Mouse (Mus musculus) intestine, postnatal 0 days (tissue): ENCODE measurements around the gene Lrrc63. TPM values are rescaled to one million over a fixed set of nuclear protein-coding genes. Genes with fewer than 3 reads are reported as not detected.
"Not testable (repeated sequence)": the region's sequence is repeated elsewhere in the genome, so short reads cannot be mapped to it uniquely, and the experiment has no call there.

ENCODE experiments used
- ATAC-seq: fragments of 200-750 bp; cut with Nextera tagmentation; 2 replicates; pipeline ENCODE4 v1.8.0; 2017; ENCODE audit warnings: mild to moderate bottlenecking, moderate TSS enrichment, moderate library complexity
- H3K27ac ChIP-seq: fragments of 300-500 bp; sonication (generic); 2 replicates; pipeline ENCODE4 v1.5.1; 2014; ENCODE audit warnings: mild to moderate bottlenecking, low read depth, low read length, moderate library complexity
- H3K27me3 ChIP-seq: fragments of 300-500 bp; sonication (generic); replicated peaks from 2 replicates; pipeline ENCODE4 v1.6.1; 2014; ENCODE audit warnings: low read length, mixed read lengths; ENCODE audit not compliant: control insufficient read depth, insufficient read depth
- H3K36me3 ChIP-seq: fragments of 300-500 bp; sonication (generic); 2 replicates; pipeline ENCODE4 v1.6.1; 2014; ENCODE audit warnings: mild to moderate bottlenecking, moderate library complexity; ENCODE audit not compliant: control insufficient read depth, insufficient read depth
- H3K4me1 ChIP-seq: fragments of 300-500 bp; sonication (generic); replicated peaks from 2 replicates; pipeline ENCODE4 v1.6.1; 2014; ENCODE audit warnings: antibody characterized with exemption, low read length, mixed read lengths; ENCODE audit not compliant: control insufficient read depth, insufficient read depth
- H3K4me2 ChIP-seq: fragments of 300-500 bp; sonication (generic); replicated peaks from 2 replicates; pipeline ENCODE4 v1.6.1; 2014; ENCODE audit warnings: low read depth, mild to moderate bottlenecking, moderate library complexity
- H3K4me3 ChIP-seq: fragments of 300-500 bp; sonication (generic); 2 replicates; pipeline ENCODE4 v1.5.1; 2014; ENCODE audit warnings: low read depth, low read length
- H3K9ac ChIP-seq: fragments of 300-500 bp; sonication (generic); 2 replicates; pipeline ENCODE4 v1.6.1; 2014; ENCODE audit warnings: mild to moderate bottlenecking, low read depth, low read length
- H3K9me3 ChIP-seq: fragments of 300-500 bp; sonication (generic); 2 replicates; pipeline ENCODE4 v1.6.1; 2016; ENCODE audit warnings: mixed run types; ENCODE audit not compliant: control insufficient read depth
- CTCF ChIP-seq: sonication (generic); IDR thresholded peaks from 2 replicates; pipeline ENCODE4 v1.5.1; 2016; ENCODE audit warnings: low read depth, mild to moderate bottlenecking, control low read depth, antibody characterized with exemption, moderate library complexity
- WGBS: fragments of 180-500 bp; shearing (Covaris S2); extraction: QIAGEN DNeasy Blood & Tissue Kit; methylation state at CpG from one replicate; pipeline ENCODE4 v1.1.7; 2014; 5-methylcytosine and 5-hydroxymethylcytosine counted together
- polyA plus RNA-seq: library from polyadenylated mRNA; unstranded; fragments of >200 nt; fragmentation: Nextera tagmentation; extraction: Ambion mirVana; gene quantifications from 2 replicates; pipeline ENCODE4 v1.2.1, GENCODE M21; 2015

Lrrc63 gene
- polyA plus RNA-seq, 1 experiment from 2014 or later = not detected

GRCm38 (mm10) chr14:75150653-75151052 lies 20.0 kb upstream of the Lrrc63 start:
- no peaks in the 10 kb centered on the region for H3K4me1 ChIP-seq
- TF ChIP-seq CTCF = no peak
- H3K4me2 ChIP-seq = no peak overlapping the region
- no peaks in the 10 kb centered on the region for H3K27me3 ChIP-seq
- no peak for ATAC-seq
- H3K27ac ChIP-seq = no peak overlapping the region
- no peak overlapping the region for H3K4me3 ChIP-seq
- 34% methylated on average over 2 of the region's 2 CpGs for WGBS
- H3K36me3 ChIP-seq = no peaks in the 10 kb centered on the region
- no peaks in the 10 kb centered on the region for H3K9me3 ChIP-seq
- H3K9ac ChIP-seq = no peak overlapping the region

- no peaks in the 10 kb centered on the region for H3K27me3 ChIP-seq
- H3K9ac ChIP-seq = no peak overlapping the region
- no peaks in the 10 kb centered on the region for H3K36me3 ChIP-seq
- no peak for TF ChIP-seq CTCF
- no peak overlapping the region for H3K4me3 ChIP-seq
- H3K4me2 ChIP-seq = no peak overlapping the region
- no peaks in the 10 kb centered on the region for H3K9me3 ChIP-seq
- no peak for ATAC-seq
- no peak overlapping the region for H3K27ac ChIP-seq
- WGBS = 75% methylated on average over 9 of the region's 9 CpGs
- no peaks in the 10 kb centered on the region for H3K4me1 ChIP-seq
Measured at GRCm38 (mm10) chr14:75148229-75148628, 17.5 kb upstream of the Lrrc63 start.

GRCm38 (mm10) chr14:75147706-75148105 lies 17.0 kb upstream of the Lrrc63 start:
- H3K9ac ChIP-seq, H3K9me3 ChIP-seq, ATAC-seq, H3K27me3 ChIP-seq, H3K4me3 ChIP-seq, H3K27ac ChIP-seq, H3K36me3 ChIP-seq, H3K4me2 ChIP-seq, H3K4me1 ChIP-seq: not testable (repeated sequence)
- 72% methylated on average over 2 of the region's 2 CpGs for WGBS

- H3K4me2 ChIP-seq = no peak overlapping the region
- no peak for ATAC-seq
- 87% methylated on average over 2 of the region's 2 CpGs for WGBS
- no peaks in the 10 kb centered on the region for H3K36me3 ChIP-seq
- H3K4me1 ChIP-seq = peaks cover 2% of the 10 kb centered on the region; the same call in 1 of the 2 replicates
- H3K27ac ChIP-seq = no peak overlapping the region
- no peak overlapping the region for H3K9ac ChIP-seq
- TF ChIP-seq CTCF = no peak
- H3K9me3 ChIP-seq = no peaks in the 10 kb centered on the region
- no peak overlapping the region for H3K4me3 ChIP-seq
- H3K27me3 ChIP-seq = no peaks in the 10 kb centered on the region
Measured at GRCm38 (mm10) chr14:75139225-75139624, 8.5 kb upstream of the Lrrc63 start.

GRCm38 (mm10) chr14:75138503-75138902 lies 7.8 kb upstream of the Lrrc63 start:
- Histone ChIP-seq H3K9ac (no peak overlapping the region), H3K4me2 (no peak overlapping the region), H3K27ac (no peak overlapping the region), H3K36me3 (no peaks in the 10 kb centered on the region), H3K4me3 (no peak overlapping the region), H3K27me3 (no peaks in the 10 kb centered on the region), H3K9me3 (no peaks in the 10 kb centered on the region), H3K4me1 (peaks cover 2% of the 10 kb centered on the region; the same call in 1 of the 2 replicates)
- ATAC-seq = no peak
- TF ChIP-seq CTCF = no peak
- WGBS = 72% methylated on average over 10 of the region's 10 CpGs

- Histone ChIP-seq H3K27ac (no peak overlapping the region), H3K4me3 (peak overlapping the region; percentile 23), H3K4me1 (peaks cover 2% of the 10 kb centered on the region; the same call in 1 of the 2 replicates), H3K36me3 (no peaks in the 10 kb centered on the region), H3K27me3 (no peaks in the 10 kb centered on the region), H3K9ac (no peak overlapping the region), H3K9me3 (no peaks in the 10 kb centered on the region), H3K4me2 (peak overlapping the region; percentile 57)
- TF ChIP-seq CTCF = no peak
- WGBS = 30% methylated on average over 25 of the region's 25 CpGs
- peak; percentile 49; the same call in 1 of the 2 replicates for ATAC-seq
Measured at GRCm38 (mm10) chr14:75136119-75136966, 5.7 kb upstream of the Lrrc63 start.
